Mouse (Mus musculus): ENCODE results near the gene Bves. TPM values are rescaled to one million over a fixed set of nuclear protein-coding genes. Genes with fewer than 3 reads are reported as not detected.

Gene Bves
- polyA plus RNA-seq, 1 experiment = 0.28 TPM

- H3K27ac ChIP-seq (ENCODE audit: control insufficient read depth, insufficient read depth, low read depth, low read length) = no peak overlapping the region
- no peak overlapping the region for H3K4me3 ChIP-seq (ENCODE audit: control insufficient read depth, low read depth, low read length)
- no peaks in the 10 kb centered on the region for H3K36me3 ChIP-seq (ENCODE audit: control insufficient read depth, insufficient read depth, low read length)
- no peak for TF ChIP-seq POLR2A (IDR thresholded peaks at IDR 0.05; ENCODE audit: control insufficient read depth, low read depth, low read length)
- no peak for TF ChIP-seq CTCF (IDR thresholded peaks at IDR 0.05; ENCODE audit: control insufficient read depth, insufficient read depth, insufficient replicate concordance, low read depth, low read length)
- no peaks in the 10 kb centered on the region for H3K4me1 ChIP-seq (ENCODE audit: control insufficient read depth, insufficient read depth, low read length)
- no peaks in the 10 kb centered on the region for H3K27me3 ChIP-seq (ENCODE audit: control insufficient read depth, insufficient read depth, low read length)
Observed at GRCm38 (mm10) chr10:45381937-45382636, 46.5 kb downstream of the Bves start.

DNA sequence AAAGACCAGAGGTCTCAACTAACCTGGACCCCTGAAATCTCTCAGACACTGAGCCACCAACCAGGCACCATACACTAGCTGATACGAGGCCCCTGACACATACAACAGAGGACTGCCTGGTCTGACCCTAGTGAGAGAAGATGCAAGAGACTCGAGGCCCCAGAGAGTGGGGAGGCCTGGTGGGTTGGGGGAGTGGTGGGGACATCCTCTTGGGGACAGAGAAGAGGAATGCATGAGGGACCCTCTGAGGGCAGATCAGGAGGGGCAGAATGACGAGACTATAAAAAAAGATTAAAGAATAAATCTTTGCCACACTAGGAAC is 47.0 kb downstream of the Bves start:
- Histone ChIP-seq H3K4me1 (ENCODE audit: control insufficient read depth, insufficient read depth, low read length) (no peaks in the 10 kb centered on the region), H3K36me3 (ENCODE audit: control insufficient read depth, insufficient read depth, low read length) (no peaks in the 10 kb centered on the region), H3K27ac (ENCODE audit: control insufficient read depth, insufficient read depth, low read depth, low read length) (no peak overlapping the region), H3K4me3 (ENCODE audit: control insufficient read depth, low read depth, low read length) (no peak overlapping the region), H3K27me3 (ENCODE audit: control insufficient read depth, insufficient read depth, low read length) (no peaks in the 10 kb centered on the region)
- TF ChIP-seq CTCF (IDR thresholded peaks at IDR 0.05; ENCODE audit: control insufficient read depth, insufficient read depth, insufficient replicate concordance, low read depth, low read length) = no peak
- no peak for TF ChIP-seq POLR2A (IDR thresholded peaks at IDR 0.05; ENCODE audit: control insufficient read depth, low read depth, low read length)

DNA sequence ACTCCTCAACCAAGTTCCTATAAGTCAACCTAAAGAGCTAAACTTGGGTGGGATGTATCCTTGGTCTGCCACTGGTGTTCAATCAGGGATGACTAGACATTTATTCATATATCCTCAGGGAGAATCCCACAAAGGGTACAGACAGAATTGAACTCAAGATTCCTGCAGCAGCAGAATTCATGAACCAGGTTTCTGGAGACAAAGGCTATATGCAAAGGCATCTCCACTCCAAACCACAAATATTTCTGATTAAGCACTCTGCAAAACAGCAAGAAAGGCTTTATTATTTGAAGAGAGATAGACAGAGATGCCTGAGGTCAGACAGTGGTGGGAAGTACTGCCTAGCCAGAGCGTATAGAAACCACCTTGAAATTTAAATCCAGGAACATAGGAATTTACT is 62.6 kb downstream of the Bves start:
- no peaks in the 10 kb centered on the region for H3K27me3 ChIP-seq (ENCODE audit: control insufficient read depth, insufficient read depth, low read length)
- TF ChIP-seq POLR2A (IDR thresholded peaks at IDR 0.05; ENCODE audit: control insufficient read depth, low read depth, low read length) (no peak), CTCF (IDR thresholded peaks at IDR 0.05; ENCODE audit: control insufficient read depth, insufficient read depth, insufficient replicate concordance, low read depth, low read length) (no peak)

DNA sequence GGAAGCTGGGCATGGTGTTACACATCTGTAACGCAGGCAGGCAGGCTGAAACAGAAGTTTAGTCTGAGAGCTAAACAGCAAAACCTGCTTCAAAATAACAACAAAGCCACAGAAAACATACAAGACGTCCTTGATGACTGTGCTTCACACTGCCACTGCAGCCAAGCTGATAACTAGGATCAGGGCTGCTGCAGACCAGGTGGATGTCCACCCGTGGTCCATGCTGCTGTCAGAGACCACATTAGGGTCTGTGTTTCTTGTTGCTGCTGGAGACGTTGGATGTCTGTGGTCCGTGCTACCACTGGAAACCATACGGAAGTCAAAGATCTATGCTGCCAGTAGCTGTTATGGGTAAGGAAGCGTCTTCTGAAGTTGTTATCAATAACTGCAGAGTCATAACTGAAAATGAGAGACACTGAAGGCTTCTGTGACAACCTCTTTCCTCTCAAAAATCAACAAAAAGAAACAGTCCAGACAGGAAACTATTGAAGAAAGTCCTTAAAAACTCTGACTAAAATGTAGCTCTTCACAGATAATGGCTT is 64.2 kb downstream of the Bves start:
- no peak overlapping the region for H3K4me3 ChIP-seq (ENCODE audit: control insufficient read depth, low read depth, low read length)
- no peaks in the 10 kb centered on the region for H3K36me3 ChIP-seq (ENCODE audit: control insufficient read depth, insufficient read depth, low read length)
- TF ChIP-seq CTCF (IDR thresholded peaks at IDR 0.05; ENCODE audit: control insufficient read depth, insufficient read depth, insufficient replicate concordance, low read depth, low read length) (no peak), POLR2A (IDR thresholded peaks at IDR 0.05; ENCODE audit: control insufficient read depth, low read depth, low read length) (no peak)
- no peak overlapping the region for H3K27ac ChIP-seq (ENCODE audit: control insufficient read depth, insufficient read depth, low read depth, low read length)
- H3K27me3 ChIP-seq (ENCODE audit: control insufficient read depth, insufficient read depth, low read length) = no peaks in the 10 kb centered on the region
- no peaks in the 10 kb centered on the region for H3K4me1 ChIP-seq (ENCODE audit: control insufficient read depth, insufficient read depth, low read length)

More for the DNA sequence above, 62.6 kb downstream of the Bves start:
- H3K27ac ChIP-seq (ENCODE audit: control insufficient read depth, insufficient read depth, low read depth, low read length) = no peak overlapping the region
- H3K4me1 ChIP-seq (ENCODE audit: control insufficient read depth, insufficient read depth, low read length) = no peaks in the 10 kb centered on the region
- no peak overlapping the region for H3K4me3 ChIP-seq (ENCODE audit: control insufficient read depth, low read depth, low read length)
- no peaks in the 10 kb centered on the region for H3K36me3 ChIP-seq (ENCODE audit: control insufficient read depth, insufficient read depth, low read length)

GRCm38 (mm10) chr10:45410624-45411341 is 75.2 kb downstream of the Bves start:
- Histone ChIP-seq H3K36me3 (ENCODE audit: control insufficient read depth, insufficient read depth, low read length) (no peaks in the 10 kb centered on the region), H3K4me1 (ENCODE audit: control insufficient read depth, insufficient read depth, low read length) (no peaks in the 10 kb centered on the region), H3K27ac (ENCODE audit: control insufficient read depth, insufficient read depth, low read depth, low read length) (no peak overlapping the region), H3K27me3 (ENCODE audit: control insufficient read depth, insufficient read depth, low read length) (no peaks in the 10 kb centered on the region), H3K4me3 (ENCODE audit: control insufficient read depth, low read depth, low read length) (no peak overlapping the region)
- TF ChIP-seq POLR2A (IDR thresholded peaks at IDR 0.05; ENCODE audit: control insufficient read depth, low read depth, low read length) (no peak), CTCF (IDR thresholded peaks at IDR 0.05; ENCODE audit: control insufficient read depth, insufficient read depth, insufficient replicate concordance, low read depth, low read length) (no peak)

- H3K4me1 ChIP-seq (ENCODE audit: control insufficient read depth, insufficient read depth, low read length) = no peaks in the 10 kb centered on the region
- H3K27ac ChIP-seq (ENCODE audit: control insufficient read depth, insufficient read depth, low read depth, low read length) = no peak overlapping the region
- TF ChIP-seq CTCF (IDR thresholded peaks at IDR 0.05; ENCODE audit: control insufficient read depth, insufficient read depth, insufficient replicate concordance, low read depth, low read length) (no peak), POLR2A (IDR thresholded peaks at IDR 0.05; ENCODE audit: control insufficient read depth, low read depth, low read length) (no peak)
- H3K27me3 ChIP-seq (ENCODE audit: control insufficient read depth, insufficient read depth, low read length) = no peaks in the 10 kb centered on the region
- no peak overlapping the region for H3K4me3 ChIP-seq (ENCODE audit: control insufficient read depth, low read depth, low read length)
- H3K36me3 ChIP-seq (ENCODE audit: control insufficient read depth, insufficient read depth, low read length) = no peaks in the 10 kb centered on the region
Observed at GRCm38 (mm10) chr10:45411741-45412140, 76.2 kb downstream of the Bves start.

DNA sequence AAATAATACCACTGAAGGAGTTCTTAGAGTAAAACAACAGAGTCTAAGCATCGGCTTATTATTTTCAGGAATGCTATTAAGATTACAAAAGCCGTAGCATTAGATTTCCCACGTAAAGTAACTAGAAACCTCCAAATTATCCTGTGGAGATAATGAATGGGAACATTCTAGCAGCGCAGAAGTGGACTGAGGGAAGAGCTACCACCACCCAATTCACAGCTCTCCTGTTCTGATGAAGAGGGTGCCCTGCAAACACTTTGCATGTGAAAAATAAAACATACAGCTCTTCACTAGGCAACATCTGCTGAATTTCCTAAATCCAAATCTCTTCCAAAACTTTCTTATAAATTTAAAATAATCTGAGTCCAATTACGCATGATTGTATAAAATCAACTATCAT is 76.6 kb downstream of the Bves start:
- H3K27me3 ChIP-seq (ENCODE audit: control insufficient read depth, insufficient read depth, low read length) = no peaks in the 10 kb centered on the region
- no peak for TF ChIP-seq POLR2A (IDR thresholded peaks at IDR 0.05; ENCODE audit: control insufficient read depth, low read depth, low read length)
- no peak for TF ChIP-seq CTCF (IDR thresholded peaks at IDR 0.05; ENCODE audit: control insufficient read depth, insufficient read depth, insufficient replicate concordance, low read depth, low read length)
- no peaks in the 10 kb centered on the region for H3K4me1 ChIP-seq (ENCODE audit: control insufficient read depth, insufficient read depth, low read length)
- H3K27ac ChIP-seq (ENCODE audit: control insufficient read depth, insufficient read depth, low read depth, low read length) = no peak overlapping the region
- no peak overlapping the region for H3K4me3 ChIP-seq (ENCODE audit: control insufficient read depth, low read depth, low read length)
- H3K36me3 ChIP-seq (ENCODE audit: control insufficient read depth, insufficient read depth, low read length) = no peaks in the 10 kb centered on the region

Other genes with a start within 250 kb of the Bves start
- gene Popdc3, start 157.7 kb upstream of the Bves start, polyA plus RNA-seq (2012; rRNA removed) = 0.05 TPM in 1 of 2 replicates, not detected in the other
- 2.0 and 2.6 TPM in 2 replicates for gene Lin28b, start 150.6 kb downstream of the Bves start, polyA plus RNA-seq (2012; rRNA removed)
- gene Hace1, start 242.1 kb downstream of the Bves start, polyA plus RNA-seq (2012; rRNA removed) = 9.4 and 12.7 TPM in 2 replicates